Mouse (Mus musculus): ENCODE results near the gene Hist1h3e. TPM values are rescaled to one million over a fixed set of nuclear protein-coding genes. Genes with fewer than 3 reads are reported as not detected.

Gene Hist1h3e
- polyA plus RNA-seq, 1 experiment from 2014 or later: not detected

Other genes starting within 250 kb of the Hist1h3e start
- gene Zfp322a, start 193.2 kb downstream of the Hist1h3e start, polyA plus RNA-seq (2015; fragmentation: Illumina TruSeq; extraction: RNeasy Lipid Tissue Mini Kit (QIAGEN cat#74804); ENCODE audit: insufficient read depth, low replicate concordance): 40.2 TPM
- 3.6 TPM for gene Abt1, start 138.5 kb downstream of the Hist1h3e start, polyA plus RNA-seq (2015; fragmentation: Illumina TruSeq; extraction: RNeasy Lipid Tissue Mini Kit (QIAGEN cat#74804); ENCODE audit: insufficient read depth, low replicate concordance)
- gene Btn1a1, start 96.5 kb downstream of the Hist1h3e start, polyA plus RNA-seq (2015; fragmentation: Illumina TruSeq; extraction: RNeasy Lipid Tissue Mini Kit (QIAGEN cat#74804); ENCODE audit: insufficient read depth, low replicate concordance): 0.23 TPM
- 0.15 TPM for gene Btn2a2, start 73.5 kb downstream of the Hist1h3e start, polyA plus RNA-seq (2015; fragmentation: Illumina TruSeq; extraction: RNeasy Lipid Tissue Mini Kit (QIAGEN cat#74804); ENCODE audit: insufficient read depth, low replicate concordance)
- not detected for gene Hist1h4h, start 31.3 kb downstream of the Hist1h3e start, polyA plus RNA-seq (2015; fragmentation: Illumina TruSeq; extraction: RNeasy Lipid Tissue Mini Kit (QIAGEN cat#74804); ENCODE audit: insufficient read depth, low replicate concordance)
- not detected for gene Hist1h2af, start 28.5 kb downstream of the Hist1h3e start, polyA plus RNA-seq (2015; fragmentation: Illumina TruSeq; extraction: RNeasy Lipid Tissue Mini Kit (QIAGEN cat#74804); ENCODE audit: insufficient read depth, low replicate concordance)
- gene Hist1h3g, start 26.9 kb downstream of the Hist1h3e start, polyA plus RNA-seq (2015; fragmentation: Illumina TruSeq; extraction: RNeasy Lipid Tissue Mini Kit (QIAGEN cat#74804); ENCODE audit: insufficient read depth, low replicate concordance): not detected
- gene Hist1h2bh, start 19.0 kb downstream of the Hist1h3e start, polyA plus RNA-seq (2015; fragmentation: Illumina TruSeq; extraction: RNeasy Lipid Tissue Mini Kit (QIAGEN cat#74804); ENCODE audit: insufficient read depth, low replicate concordance): 0.36 TPM
- gene Hist1h3f, start 18.3 kb downstream of the Hist1h3e start, polyA plus RNA-seq (2015; fragmentation: Illumina TruSeq; extraction: RNeasy Lipid Tissue Mini Kit (QIAGEN cat#74804); ENCODE audit: insufficient read depth, low replicate concordance): not detected
- gene Hist1h4f, start 10.7 kb downstream of the Hist1h3e start, polyA plus RNA-seq (2015; fragmentation: Illumina TruSeq; extraction: RNeasy Lipid Tissue Mini Kit (QIAGEN cat#74804); ENCODE audit: insufficient read depth, low replicate concordance): not detected
- gene Hist1h1d, start 9.1 kb downstream of the Hist1h3e start, polyA plus RNA-seq (2015; fragmentation: Illumina TruSeq; extraction: RNeasy Lipid Tissue Mini Kit (QIAGEN cat#74804); ENCODE audit: insufficient read depth, low replicate concordance): 0.11 TPM
- gene Hist1h2ae, start 8.9 kb upstream of the Hist1h3e start, polyA plus RNA-seq (2015; fragmentation: Illumina TruSeq; extraction: RNeasy Lipid Tissue Mini Kit (QIAGEN cat#74804); ENCODE audit: insufficient read depth, low replicate concordance): 0.52 TPM
- gene Hist1h2bg, start 9.0 kb upstream of the Hist1h3e start, polyA plus RNA-seq (2015; fragmentation: Illumina TruSeq; extraction: RNeasy Lipid Tissue Mini Kit (QIAGEN cat#74804); ENCODE audit: insufficient read depth, low replicate concordance): 1.1 TPM
- gene Hist1h2bf, start 11.8 kb upstream of the Hist1h3e start, polyA plus RNA-seq (2015; fragmentation: Illumina TruSeq; extraction: RNeasy Lipid Tissue Mini Kit (QIAGEN cat#74804); ENCODE audit: insufficient read depth, low replicate concordance): not detected
- not detected for gene Hist1h2ad, start 12.0 kb upstream of the Hist1h3e start, polyA plus RNA-seq (2015; fragmentation: Illumina TruSeq; extraction: RNeasy Lipid Tissue Mini Kit (QIAGEN cat#74804); ENCODE audit: insufficient read depth, low replicate concordance)
- 0.39 TPM for gene Hist1h3d, start 13.4 kb upstream of the Hist1h3e start, polyA plus RNA-seq (2015; fragmentation: Illumina TruSeq; extraction: RNeasy Lipid Tissue Mini Kit (QIAGEN cat#74804); ENCODE audit: insufficient read depth, low replicate concordance)
- not detected for gene Hist1h4d, start 19.2 kb upstream of the Hist1h3e start, polyA plus RNA-seq (2015; fragmentation: Illumina TruSeq; extraction: RNeasy Lipid Tissue Mini Kit (QIAGEN cat#74804); ENCODE audit: insufficient read depth, low replicate concordance)
- 3.3 TPM for gene Hist1h2be, start 58.8 kb upstream of the Hist1h3e start, polyA plus RNA-seq (2015; fragmentation: Illumina TruSeq; extraction: RNeasy Lipid Tissue Mini Kit (QIAGEN cat#74804); ENCODE audit: insufficient read depth, low replicate concordance)
- 0.40 TPM for gene Hist1h1e, start 60.2 kb upstream of the Hist1h3e start, polyA plus RNA-seq (2015; fragmentation: Illumina TruSeq; extraction: RNeasy Lipid Tissue Mini Kit (QIAGEN cat#74804); ENCODE audit: insufficient read depth, low replicate concordance)
- 0.75 TPM for gene Hist1h2ac, start 121.6 kb upstream of the Hist1h3e start, polyA plus RNA-seq (2015; fragmentation: Illumina TruSeq; extraction: RNeasy Lipid Tissue Mini Kit (QIAGEN cat#74804); ENCODE audit: insufficient read depth, low replicate concordance)
- 19.4 TPM for gene Hist1h2bc, start 121.8 kb upstream of the Hist1h3e start, polyA plus RNA-seq (2015; fragmentation: Illumina TruSeq; extraction: RNeasy Lipid Tissue Mini Kit (QIAGEN cat#74804); ENCODE audit: insufficient read depth, low replicate concordance)
- not detected for gene Hist1h1t, start 133.4 kb upstream of the Hist1h3e start, polyA plus RNA-seq (2015; fragmentation: Illumina TruSeq; extraction: RNeasy Lipid Tissue Mini Kit (QIAGEN cat#74804); ENCODE audit: insufficient read depth, low replicate concordance)
- not detected for gene Hist1h4c, start 136.1 kb upstream of the Hist1h3e start, polyA plus RNA-seq (2015; fragmentation: Illumina TruSeq; extraction: RNeasy Lipid Tissue Mini Kit (QIAGEN cat#74804); ENCODE audit: insufficient read depth, low replicate concordance)
- 28.5 TPM for gene Hfe, start 148.5 kb upstream of the Hist1h3e start, polyA plus RNA-seq (2015; fragmentation: Illumina TruSeq; extraction: RNeasy Lipid Tissue Mini Kit (QIAGEN cat#74804); ENCODE audit: insufficient read depth, low replicate concordance)
- gene Hist1h1c, start 176.4 kb upstream of the Hist1h3e start, polyA plus RNA-seq (2015; fragmentation: Illumina TruSeq; extraction: RNeasy Lipid Tissue Mini Kit (QIAGEN cat#74804); ENCODE audit: insufficient read depth, low replicate concordance): 26.6 TPM
- gene Hist1h3c, start 183.2 kb upstream of the Hist1h3e start, polyA plus RNA-seq (2015; fragmentation: Illumina TruSeq; extraction: RNeasy Lipid Tissue Mini Kit (QIAGEN cat#74804); ENCODE audit: insufficient read depth, low replicate concordance): not detected
- gene Hist1h2bb, start 184.4 kb upstream of the Hist1h3e start, polyA plus RNA-seq (2015; fragmentation: Illumina TruSeq; extraction: RNeasy Lipid Tissue Mini Kit (QIAGEN cat#74804); ENCODE audit: insufficient read depth, low replicate concordance): not detected
- not detected for gene Hist1h2ab, start 188.8 kb upstream of the Hist1h3e start, polyA plus RNA-seq (2015; fragmentation: Illumina TruSeq; extraction: RNeasy Lipid Tissue Mini Kit (QIAGEN cat#74804); ENCODE audit: insufficient read depth, low replicate concordance)
- not detected for gene Hist1h3b, start 189.9 kb upstream of the Hist1h3e start, polyA plus RNA-seq (2015; fragmentation: Illumina TruSeq; extraction: RNeasy Lipid Tissue Mini Kit (QIAGEN cat#74804); ENCODE audit: insufficient read depth, low replicate concordance)
- gene Hist1h4b, start 194.6 kb upstream of the Hist1h3e start, polyA plus RNA-seq (2015; fragmentation: Illumina TruSeq; extraction: RNeasy Lipid Tissue Mini Kit (QIAGEN cat#74804); ENCODE audit: insufficient read depth, low replicate concordance): not detected
- not detected for gene Hist1h4a, start 198.9 kb upstream of the Hist1h3e start, polyA plus RNA-seq (2015; fragmentation: Illumina TruSeq; extraction: RNeasy Lipid Tissue Mini Kit (QIAGEN cat#74804); ENCODE audit: insufficient read depth, low replicate concordance)
- gene Hist1h3a, start 200.0 kb upstream of the Hist1h3e start, polyA plus RNA-seq (2015; fragmentation: Illumina TruSeq; extraction: RNeasy Lipid Tissue Mini Kit (QIAGEN cat#74804); ENCODE audit: insufficient read depth, low replicate concordance): not detected
- gene Hist1h1a, start 201.3 kb upstream of the Hist1h3e start, polyA plus RNA-seq (2015; fragmentation: Illumina TruSeq; extraction: RNeasy Lipid Tissue Mini Kit (QIAGEN cat#74804); ENCODE audit: insufficient read depth, low replicate concordance): not detected
- gene Trim38, start 207.5 kb upstream of the Hist1h3e start, polyA plus RNA-seq (2015; fragmentation: Illumina TruSeq; extraction: RNeasy Lipid Tissue Mini Kit (QIAGEN cat#74804); ENCODE audit: insufficient read depth, low replicate concordance): not detected
- gene Slc17a2, start 244.6 kb upstream of the Hist1h3e start, polyA plus RNA-seq (2015; fragmentation: Illumina TruSeq; extraction: RNeasy Lipid Tissue Mini Kit (QIAGEN cat#74804); ENCODE audit: insufficient read depth, low replicate concordance): not detected